Mouse (Mus musculus) CD4-positive, CD25-positive, alpha-beta regulatory T cell, adult 9 weeks (primary cell): ENCODE measurements around the gene Poglut1. TPM values are rescaled to one million over a fixed set of nuclear protein-coding genes. Genes with fewer than 3 reads are reported as not detected.

ENCODE experiments used
- polyA plus RNA-seq: library from polyadenylated mRNA; unstranded; fragments of 100-300 nt; shearing (Covaris generic); gene quantifications from one replicate; pipeline ENCODE4 v1.2.1, GENCODE M21; 2017

Poglut1 gene
- 53.5 TPM for polyA plus RNA-seq

DNA sequence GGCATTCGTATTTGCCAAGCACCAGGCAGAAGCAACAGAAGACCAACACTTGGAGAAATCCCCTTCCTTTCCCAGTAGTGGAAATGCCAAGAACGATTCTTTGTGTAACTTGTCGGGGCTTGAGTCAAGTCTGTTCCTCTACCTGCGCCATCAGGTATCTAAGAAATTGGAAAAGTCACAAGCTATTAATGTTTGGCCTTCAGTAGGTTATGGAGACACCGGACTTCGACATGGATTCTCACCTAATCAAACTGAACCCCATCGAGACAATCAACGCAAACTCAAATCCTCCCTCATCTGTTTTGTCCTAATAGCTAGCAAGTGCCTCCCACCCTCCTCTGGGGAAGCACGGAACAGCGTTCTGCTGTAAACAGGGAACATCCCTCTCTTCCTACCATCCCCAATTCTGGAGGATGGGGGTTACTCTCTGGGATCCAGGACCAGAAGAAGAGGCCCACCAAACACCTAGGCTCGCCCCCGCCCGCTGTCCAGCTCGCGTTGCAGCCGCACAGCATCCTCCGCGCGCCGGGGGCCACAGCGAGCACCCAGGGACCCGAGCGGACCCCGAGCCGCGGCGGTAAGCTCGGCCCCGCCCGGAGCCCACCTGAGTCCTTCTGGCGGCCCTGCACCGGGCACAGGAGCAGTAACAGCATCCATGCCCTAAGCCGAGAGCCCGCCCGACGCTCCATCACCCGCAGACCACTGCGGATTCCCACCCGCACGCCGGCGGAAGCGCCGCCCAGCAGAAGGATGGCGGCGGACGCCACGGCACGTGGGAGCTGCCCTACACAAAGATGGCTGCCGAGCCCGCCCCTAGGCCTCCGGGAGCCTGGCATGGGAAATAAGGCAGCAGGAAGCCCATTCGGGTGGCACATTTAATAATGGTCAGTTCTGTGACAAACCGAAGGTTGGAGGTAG, at the start of gene Poglut1:
Gene Poglut1, minus strand, starts transcription at position 780 of the 918 bp plus-strand sequence.

DNA sequence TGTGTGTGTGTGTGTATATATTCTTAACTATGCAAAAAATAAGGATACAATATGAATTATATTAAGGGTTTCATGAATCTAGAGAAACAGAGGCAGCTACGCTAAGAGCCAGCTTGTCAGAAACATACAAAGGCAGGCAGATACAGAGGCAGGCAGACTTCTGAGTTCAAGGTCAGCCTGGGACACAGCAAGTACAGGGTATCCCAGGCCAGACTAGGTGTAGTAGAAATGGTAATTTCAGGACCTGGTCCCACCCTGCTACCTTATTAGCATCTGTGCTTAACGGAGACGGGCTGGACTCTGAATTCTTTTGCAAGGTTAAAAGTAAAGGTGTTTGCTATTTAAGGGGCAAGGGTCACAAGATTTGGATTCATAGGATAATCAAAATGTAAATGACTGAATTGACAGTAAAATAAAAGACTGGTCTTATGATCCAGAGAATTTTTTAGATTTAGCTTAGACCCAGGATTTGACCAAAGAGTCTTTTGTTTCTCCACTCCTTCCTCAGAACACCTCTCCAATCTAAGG, 8.2 kb upstream of the Poglut1 start, which contains the start of gene Tmem39a:
Gene Tmem39a, plus strand, starts transcription at position 478 of the 528 bp plus-strand sequence.

DNA sequence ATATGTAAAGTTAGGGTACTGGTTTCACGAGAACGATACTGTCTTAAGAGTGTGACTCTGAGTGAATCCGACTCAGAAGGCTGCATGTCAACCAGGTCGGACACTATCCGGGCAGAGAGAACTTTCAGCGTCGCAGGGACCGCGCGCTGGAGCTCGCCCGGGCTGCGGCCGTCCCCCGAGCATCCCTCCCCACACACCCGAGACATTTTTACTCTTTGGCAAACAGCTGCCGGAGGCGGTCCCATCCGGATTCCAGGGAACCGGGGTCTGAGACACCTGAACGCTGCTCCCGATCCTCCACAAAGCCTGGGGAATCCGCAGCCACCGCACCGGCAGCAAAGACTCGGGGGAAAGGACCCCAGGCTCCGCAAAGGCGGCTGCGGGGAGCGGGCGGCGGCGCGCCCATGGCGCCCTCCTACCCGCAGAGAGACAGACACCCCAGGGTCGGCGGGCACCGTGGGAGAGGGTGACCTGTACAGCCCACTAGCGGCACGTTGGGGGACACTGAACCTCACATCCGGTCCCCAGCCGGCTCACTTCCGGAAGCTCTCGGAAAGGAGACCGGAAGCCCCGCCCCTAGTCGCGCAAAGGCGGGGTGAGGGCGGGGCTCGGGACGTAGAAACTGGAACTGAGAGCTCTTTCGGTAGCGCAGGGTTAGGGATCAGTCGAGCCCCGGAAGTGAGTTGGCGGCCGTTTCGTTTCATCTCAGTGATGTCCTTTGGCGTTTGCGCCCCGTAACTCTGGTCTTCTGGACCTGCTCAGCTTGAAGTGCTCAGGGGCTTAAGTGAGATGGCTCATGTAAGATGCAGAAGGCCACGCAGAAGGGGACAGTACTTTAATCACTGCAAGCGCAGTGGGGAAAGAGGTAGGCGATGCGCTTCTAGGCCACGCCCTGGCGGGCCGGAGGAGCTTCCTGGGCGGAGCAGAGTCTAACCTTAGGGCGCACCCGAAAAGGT, 27.7 kb downstream of the Poglut1 start, which contains the start of gene Timmdc1:
Gene Timmdc1, minus strand, starts transcription at position 535 of the 956 bp plus-strand sequence.

Other genes starting within 250 kb of the Poglut1 start
- not detected for gene Maats1, start 208.1 kb downstream of the Poglut1 start, polyA plus RNA-seq
- gene Cox17, start 203.3 kb downstream of the Poglut1 start, polyA plus RNA-seq: 238 TPM
- not detected for gene Gm21987, start 203.2 kb downstream of the Poglut1 start, polyA plus RNA-seq
- 1.4 TPM for gene Popdc2, start 188.0 kb downstream of the Poglut1 start, polyA plus RNA-seq
- not detected for gene Pla1a, start 117.1 kb downstream of the Poglut1 start, polyA plus RNA-seq
- gene Adprh, start 97.6 kb downstream of the Poglut1 start, polyA plus RNA-seq: 118 TPM
- 3.5 TPM for gene Cd80, start 94.7 kb downstream of the Poglut1 start, polyA plus RNA-seq
- 8.9 TPM for gene Timmdc1, start 27.6 kb downstream of the Poglut1 start, polyA plus RNA-seq
- gene Tmem39a, start 8.4 kb upstream of the Poglut1 start, polyA plus RNA-seq: 53.8 TPM
- 44.1 TPM for gene Arhgap31, start 163.0 kb upstream of the Poglut1 start, polyA plus RNA-seq
- 7.2 TPM for gene B4galt4, start 192.0 kb upstream of the Poglut1 start, polyA plus RNA-seq